Mouse (Mus musculus) cerebellum, adult 9-10 months (tissue): ENCODE measurements around the gene Ap5s1.

Source experiments
- DNase-seq: peaks from one replicate; pipeline ENCODE4 v3.0.0; 2022

Gene Ap5s1

GRCm38 (mm10) chr2:131206778-131207177, at the start of gene Ap5s1:
TSS of gene Ap5s1 (plus strand) at chr2:131207078.
- DNase-seq = no peak

- DNase-seq = no peak
Measured at GRCm38 (mm10) chr2:131159491-131159910, 47.4 kb upstream of the Ap5s1 start.

- peak; percentile 97 for DNase-seq
Measured at GRCm38 (mm10) chr2:131159938-131160581, 46.8 kb upstream of the Ap5s1 start, which contains the start of gene 1700037H04Rik. TSS of gene 1700037H04Rik (minus strand) at chr2:131160081.

GRCm38 (mm10) chr2:131160671-131161111, 46.2 kb upstream of the Ap5s1 start:
- DNase-seq = no peak

- no peak for DNase-seq
Measured at GRCm38 (mm10) chr2:131163924-131164323, 43.0 kb upstream of the Ap5s1 start.

- DNase-seq = no peak
Measured at GRCm38 (mm10) chr2:131166172-131166571, 40.7 kb upstream of the Ap5s1 start.

GRCm38 (mm10) chr2:131167984-131168383, 38.9 kb upstream of the Ap5s1 start:
- no peak for DNase-seq

- DNase-seq = no peak
Measured at GRCm38 (mm10) chr2:131168914-131169313, 38.0 kb upstream of the Ap5s1 start.

- DNase-seq = no peak
Measured at GRCm38 (mm10) chr2:131170936-131171335, 35.9 kb upstream of the Ap5s1 start.

GRCm38 (mm10) chr2:131171401-131172104, 35.3 kb upstream of the Ap5s1 start:
- no peak for DNase-seq

- DNase-seq = no peak
Measured at GRCm38 (mm10) chr2:131172322-131172721, 34.6 kb upstream of the Ap5s1 start.

GRCm38 (mm10) chr2:131174700-131175099, 32.2 kb upstream of the Ap5s1 start:
- DNase-seq = peak; percentile 86

GRCm38 (mm10) chr2:131175286-131175944, 31.5 kb upstream of the Ap5s1 start:
- DNase-seq = no peak

- no peak for DNase-seq
Measured at GRCm38 (mm10) chr2:131175945-131176309, 31.0 kb upstream of the Ap5s1 start.

GRCm38 (mm10) chr2:131176491-131176890, 30.4 kb upstream of the Ap5s1 start:
- no peak for DNase-seq

- DNase-seq = no peak
Measured at GRCm38 (mm10) chr2:131177932-131178331, 28.9 kb upstream of the Ap5s1 start.

- no peak for DNase-seq
Measured at GRCm38 (mm10) chr2:131178828-131179245, 28.0 kb upstream of the Ap5s1 start.

- peak; percentile 73 for DNase-seq
Measured at GRCm38 (mm10) chr2:131179246-131179886, 27.5 kb upstream of the Ap5s1 start.

- DNase-seq = peak; percentile 87
Measured at GRCm38 (mm10) chr2:131179990-131180587, 26.8 kb upstream of the Ap5s1 start, which contains the start of gene Cenpb. TSS of gene Cenpb (minus strand) at chr2:131180067.

- no peak for DNase-seq
Measured at GRCm38 (mm10) chr2:131186343-131186742, 20.5 kb upstream of the Ap5s1 start.

GRCm38 (mm10) chr2:131186771-131187601, 19.9 kb upstream of the Ap5s1 start, which contains the start of the genes Cdc25b and Spef1:
TSS of gene Cdc25b (plus strand) at chr2:131186949.
TSS of gene Spef1 (minus strand) at chr2:131187282.
- DNase-seq = peak; percentile 87

GRCm38 (mm10) chr2:131187602-131187922, 19.3 kb upstream of the Ap5s1 start:
- no peak for DNase-seq
